13 mouse cellular contexts compared by ENCODE assay signal in the genomic region with DNA sequence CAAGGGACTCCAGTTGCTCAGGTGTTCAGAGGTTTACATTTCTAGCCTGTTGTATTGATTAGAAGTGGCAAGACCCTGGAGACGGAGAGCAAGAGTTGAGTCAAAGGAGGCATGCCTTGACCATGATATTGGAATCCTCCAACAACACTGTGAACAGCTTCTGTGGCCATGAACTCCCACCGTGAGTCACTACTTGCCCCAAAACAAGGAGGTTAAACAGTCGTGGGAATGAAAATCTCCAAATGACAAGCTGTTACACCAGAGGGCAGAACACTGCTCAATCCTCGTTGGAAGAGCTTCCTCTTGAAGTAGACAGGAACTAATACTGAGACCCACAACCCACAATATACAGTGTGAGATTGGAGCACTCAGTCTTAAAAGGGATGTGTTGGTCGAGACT.
"Had no signal": no experiment of that assay in that cellular context is flagged by ENCODE, and none has a peak within 500 bp of the region (broad histone marks: within the 10 kb centered on the region; RNA-seq: fewer than 3 reads in every experiment).

No protein-coding gene starts in this region.

- DNase-seq: lung, adult 18-20 months; lung, embryonic 14.5 days; lung, postnatal 10 days; lung, postnatal 4 days; retina, postnatal 1 day; right cerebral cortex, adult 18-20 months; right cerebral cortex, postnatal 25 days; right cerebral cortex, postnatal 4 days; spleen, adult 18-20 months; thymus, adult 18-20 months; thymus, postnatal 14 days; thymus, postnatal 36 days had no signal

- ATAC-seq: midbrain, embryonic 15.5 days had no signal
